Mouse (Mus musculus): ENCODE data around the gene Cdk20.

DNA sequence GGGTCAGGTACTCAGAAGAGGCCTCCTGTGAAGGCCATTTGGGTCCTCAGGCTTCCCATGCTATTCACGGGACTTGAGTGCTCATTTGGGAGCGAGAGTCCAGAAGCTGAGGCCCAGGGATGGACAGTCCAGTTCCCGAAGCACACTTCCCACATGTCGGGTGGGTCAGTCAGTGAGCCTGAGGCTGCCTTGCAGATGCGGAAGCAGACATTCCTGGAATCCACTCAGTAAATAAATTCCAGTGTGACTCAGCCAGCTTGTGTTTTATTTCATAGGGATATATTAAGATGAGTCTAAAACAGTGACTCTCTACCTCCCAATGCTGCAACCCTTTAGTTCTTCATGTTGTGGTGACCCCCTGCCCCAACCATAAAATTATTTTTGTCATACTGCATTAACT lies 7.4 kb downstream of the Cdk20 start:
- TF ChIP-seq CTCF (IDR thresholded peaks at IDR 0.05; ENCODE audit: low read depth) (no peak), EP300 (IDR thresholded peaks at IDR 0.05; ENCODE audit: low read depth) (no peak)
